Mouse (Mus musculus): Measurements from ENCODE around the gene Pakap.
A peak's percentile ranks its signal among the peaks of the same experiment; 100 is the strongest.

Pakap gene

DNA sequence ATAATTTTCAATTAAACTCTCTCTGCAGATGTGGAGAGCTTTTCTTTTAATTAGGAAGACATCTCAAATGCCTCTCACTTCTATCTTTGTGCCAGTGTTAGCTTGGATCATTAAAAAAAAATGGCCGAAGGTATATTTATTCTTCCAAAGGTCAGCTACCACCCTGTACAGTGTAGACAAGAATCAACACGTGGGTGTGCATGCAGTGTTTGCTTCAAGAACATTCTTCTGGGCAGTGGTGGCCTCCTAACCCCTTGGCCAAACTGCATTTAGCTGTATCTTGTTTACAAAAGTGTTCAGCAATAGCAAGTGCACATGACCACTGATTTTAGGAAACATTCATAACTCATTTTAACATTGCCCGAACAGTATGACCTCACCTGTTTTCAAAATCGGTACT is 241.5 kb downstream of the Pakap start:
- DNase-seq = no peak

DNA sequence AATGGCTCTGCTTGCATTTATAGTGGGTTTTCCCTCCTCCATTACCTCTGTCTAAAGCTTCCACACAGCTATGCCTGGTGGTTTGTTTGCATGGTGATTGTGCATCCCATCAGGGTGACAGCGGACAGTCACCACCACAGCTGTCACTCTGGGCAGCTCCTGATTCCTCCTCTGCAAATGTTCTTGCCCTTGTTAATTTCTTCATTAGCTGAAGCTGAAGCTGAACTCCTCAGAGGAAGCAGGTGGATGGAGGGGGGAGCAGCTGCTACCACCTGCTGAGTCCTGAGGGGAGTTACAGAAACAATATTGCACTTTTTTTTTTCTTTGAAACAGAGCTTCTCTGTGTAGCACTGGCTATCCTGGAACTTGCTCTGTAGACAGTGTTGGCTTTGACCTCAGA is 244.1 kb downstream of the Pakap start:
- no peak for DNase-seq

DNA sequence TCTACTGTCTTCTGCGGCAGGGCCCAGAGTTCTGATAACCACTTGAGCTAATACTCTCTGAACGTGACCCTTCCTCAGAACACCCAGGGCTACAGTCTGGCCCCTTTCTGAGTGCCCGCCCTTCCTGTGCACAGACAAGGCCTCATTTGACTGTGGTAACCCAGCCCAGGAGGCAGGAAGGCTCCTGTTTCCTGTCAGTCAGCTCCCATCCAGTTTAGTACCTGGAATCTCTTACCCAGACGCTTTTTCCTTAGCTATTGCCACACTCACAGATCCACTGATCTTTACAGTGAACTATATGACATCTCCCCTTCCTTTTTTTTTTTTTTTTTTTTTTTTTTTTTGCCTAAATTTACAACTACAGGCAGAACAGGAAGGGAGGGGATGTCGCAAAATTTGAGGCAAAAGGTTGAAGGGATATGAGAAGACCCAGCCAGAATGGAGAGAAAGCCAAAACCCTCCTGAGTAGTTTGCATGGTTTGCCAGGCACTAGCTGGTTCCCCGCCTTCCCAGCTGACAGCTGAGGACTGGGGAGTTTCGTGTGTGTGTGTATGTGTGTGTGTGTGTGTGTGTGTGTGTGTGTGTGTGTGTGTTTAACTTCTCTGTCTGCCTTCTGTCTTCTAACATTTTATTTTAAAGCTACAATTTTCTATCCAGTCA is 245.1 kb downstream of the Pakap start:
- DNase-seq = peak; percentile 71

DNA sequence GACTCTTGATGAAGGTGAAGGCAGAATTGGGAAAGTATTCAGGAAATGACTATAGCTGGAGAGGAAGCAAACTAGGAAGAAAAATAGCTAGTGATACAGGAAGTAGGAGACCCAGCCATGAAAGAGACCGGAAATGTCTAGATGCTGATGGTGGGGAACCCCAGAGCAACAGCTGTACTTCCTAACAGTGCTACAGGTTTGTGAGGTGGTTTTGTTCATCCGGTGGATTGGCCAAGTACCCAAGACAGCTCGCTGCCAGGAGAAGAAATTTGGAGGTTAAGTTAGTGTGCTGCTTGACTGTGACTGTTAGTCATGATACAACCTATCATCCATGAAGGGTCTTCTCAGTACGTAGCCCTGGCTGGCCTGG is 245.6 kb downstream of the Pakap start:
- no peak for DNase-seq

DNA sequence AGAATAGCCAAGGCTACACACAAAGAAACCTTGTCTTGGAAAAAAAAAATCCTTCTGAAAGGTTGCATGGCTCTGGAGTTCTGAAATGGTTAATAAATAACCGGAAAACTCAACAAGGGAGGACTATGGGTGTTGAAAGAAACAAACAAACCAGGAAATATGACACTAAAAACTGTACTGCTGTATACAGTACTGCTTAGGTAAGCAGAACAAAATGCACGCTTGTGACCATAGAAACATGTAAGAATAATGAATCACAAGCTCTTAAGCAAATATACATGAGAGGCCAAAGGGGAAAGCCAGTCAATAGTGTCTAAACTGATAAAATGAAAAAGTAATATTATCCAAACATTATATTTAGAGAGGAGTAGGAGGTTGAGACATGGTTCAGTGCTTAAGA is 247.4 kb downstream of the Pakap start:
- no peak for DNase-seq

DNA sequence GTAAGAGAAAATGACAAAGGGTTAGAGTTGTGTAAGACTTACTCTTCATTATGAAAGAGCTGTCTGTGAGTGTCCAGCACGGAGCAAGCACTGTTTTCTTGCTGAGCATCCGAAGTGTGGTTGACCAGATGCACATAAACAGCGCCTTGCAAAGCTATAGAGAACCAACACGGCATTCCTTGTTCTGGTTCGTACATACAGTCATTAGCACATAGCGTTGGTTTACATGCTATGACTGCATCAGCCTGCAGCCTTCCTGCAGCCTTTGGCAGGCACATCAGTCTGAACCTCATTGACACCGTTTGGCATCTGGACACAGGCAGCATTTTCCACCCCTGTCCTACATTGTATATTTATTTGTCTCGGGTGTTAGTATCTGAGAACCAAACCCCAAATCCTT is 248.2 kb downstream of the Pakap start:
- no peak for DNase-seq

DNA sequence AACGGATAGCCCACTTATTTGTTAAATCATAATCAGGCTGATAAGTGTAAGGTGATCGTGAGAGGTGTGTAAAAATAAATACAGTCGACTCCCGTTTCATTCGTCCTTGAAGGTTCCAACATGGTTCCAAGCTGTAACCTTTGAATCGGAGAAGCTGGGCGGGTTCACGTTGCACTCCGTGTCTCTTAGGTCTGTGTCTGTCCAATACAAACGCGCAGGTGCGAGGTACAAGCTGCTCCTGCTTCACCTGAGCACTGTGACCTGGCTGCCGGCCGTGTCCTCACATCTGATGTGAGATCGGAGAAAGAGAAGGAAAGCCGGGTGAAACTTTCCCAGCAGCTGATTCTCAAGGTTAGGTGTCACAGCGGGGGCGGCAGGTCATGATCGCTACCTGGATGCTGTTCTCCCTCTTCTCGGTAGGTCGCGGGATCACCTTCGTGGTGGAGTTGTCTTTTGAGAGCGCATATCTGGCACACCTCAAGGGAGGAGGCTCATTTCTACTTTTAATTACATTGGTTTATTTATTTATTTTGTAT is 252.9 kb downstream of the Pakap start:
- DNase-seq = no peak

DNA sequence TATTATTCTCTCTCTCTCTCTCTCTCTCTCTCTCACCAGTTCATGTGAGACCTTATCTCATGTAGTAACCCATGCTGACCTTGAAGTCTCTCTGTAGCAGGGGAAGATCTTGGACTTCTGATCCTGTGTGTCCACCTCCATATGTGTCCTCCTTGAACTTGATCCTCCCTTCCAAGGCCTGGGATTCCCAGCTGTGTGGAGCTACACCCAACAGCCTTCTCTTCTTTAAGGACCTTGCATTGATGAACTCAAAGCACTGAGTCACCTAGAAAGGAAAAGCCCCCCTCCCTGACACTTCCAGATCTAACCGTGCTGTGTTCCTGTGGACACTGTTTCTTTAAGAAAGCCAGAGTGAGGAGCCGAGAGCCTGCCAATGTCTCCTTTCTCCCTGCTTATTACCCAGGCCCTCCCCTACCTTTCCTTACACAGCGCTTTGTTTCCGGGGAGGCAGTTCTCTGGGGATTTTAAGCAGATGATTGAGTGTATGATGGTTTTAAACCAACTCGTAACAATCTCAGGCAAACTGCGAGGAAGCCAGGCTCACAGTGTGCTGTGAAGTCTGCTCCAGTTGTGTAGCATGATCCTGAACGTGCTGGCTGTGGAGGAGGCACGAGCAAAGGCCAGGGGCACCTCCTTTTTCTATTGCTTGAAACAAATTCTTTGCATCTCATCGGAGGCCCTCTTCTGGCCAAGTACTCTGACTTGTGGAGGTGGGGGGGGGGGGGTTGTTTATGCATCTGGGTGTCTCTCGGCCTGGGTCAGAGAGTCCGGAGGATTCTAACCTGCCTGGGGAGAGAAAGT is 253.8 kb downstream of the Pakap start:
- DNase-seq = peak in 1 of 2 experiments; percentile 13

DNA sequence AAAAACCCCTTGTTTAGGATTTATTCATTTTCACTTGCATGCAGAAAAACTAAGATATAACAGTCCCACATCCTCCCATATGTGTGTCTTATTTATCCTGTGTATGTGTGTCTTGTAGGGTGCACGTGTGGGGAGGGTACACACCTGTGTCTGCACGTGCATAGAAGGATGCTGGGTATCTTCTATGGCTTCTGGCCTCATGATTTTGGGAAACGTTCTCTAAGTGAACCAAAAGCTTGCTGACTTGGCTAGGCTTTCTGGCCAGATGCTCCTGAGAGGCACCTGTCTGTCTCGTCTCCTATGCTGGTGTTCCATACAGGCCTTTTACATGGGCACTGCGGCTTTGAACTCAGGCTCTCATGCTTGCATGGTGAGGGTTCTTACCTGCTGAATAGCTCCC is 254.7 kb downstream of the Pakap start:
- no peak for DNase-seq

DNA sequence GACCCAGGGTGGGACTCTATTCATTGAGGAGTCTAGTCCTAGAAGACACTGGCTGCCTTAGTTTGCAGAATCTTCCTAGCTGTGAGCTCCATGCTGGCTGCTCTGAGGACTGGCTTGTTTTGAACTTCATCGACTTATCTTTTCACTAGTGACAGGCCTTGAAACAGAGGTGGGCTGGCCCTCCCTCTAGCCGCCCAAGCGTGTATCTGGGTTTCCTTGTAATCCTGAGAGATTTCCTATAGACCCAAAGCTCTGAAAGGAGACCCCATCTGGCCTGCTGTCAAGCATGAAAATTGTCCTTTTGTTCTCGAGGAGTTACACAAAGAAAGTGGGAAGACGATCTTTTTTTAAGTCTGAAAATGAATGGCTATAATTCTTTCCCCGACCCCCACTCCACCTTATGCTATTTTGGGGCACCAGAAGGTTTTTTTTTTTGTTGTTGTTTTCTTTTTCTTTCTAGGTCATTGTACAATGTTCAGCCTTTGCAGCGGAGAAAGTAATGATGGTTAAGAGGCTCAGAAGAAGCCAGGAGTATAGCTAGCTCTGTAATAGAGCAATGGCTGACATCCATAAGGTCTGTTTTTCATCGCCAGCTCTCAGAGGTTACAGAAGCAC is 256.8 kb downstream of the Pakap start:
- no peak for DNase-seq

DNA sequence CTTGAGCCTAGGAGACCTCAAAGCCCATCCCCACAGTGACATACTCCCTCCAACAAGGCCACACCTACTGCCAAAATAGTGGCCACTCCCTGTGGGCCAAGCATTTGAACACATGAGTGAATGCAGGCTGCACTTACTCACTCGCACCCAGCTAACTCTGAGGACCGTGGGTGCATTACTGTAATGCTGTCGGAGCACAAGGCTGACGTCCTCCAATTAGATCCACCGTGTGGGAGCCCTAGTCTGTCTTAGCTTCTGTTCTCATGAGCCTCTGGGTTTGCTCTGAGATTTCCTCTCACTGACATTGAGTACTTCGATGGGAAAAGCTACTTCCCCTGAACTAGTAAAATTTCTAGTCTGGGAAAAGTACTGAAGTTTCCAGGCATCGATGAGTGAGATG is 258.3 kb downstream of the Pakap start:
- no peak for DNase-seq

DNA sequence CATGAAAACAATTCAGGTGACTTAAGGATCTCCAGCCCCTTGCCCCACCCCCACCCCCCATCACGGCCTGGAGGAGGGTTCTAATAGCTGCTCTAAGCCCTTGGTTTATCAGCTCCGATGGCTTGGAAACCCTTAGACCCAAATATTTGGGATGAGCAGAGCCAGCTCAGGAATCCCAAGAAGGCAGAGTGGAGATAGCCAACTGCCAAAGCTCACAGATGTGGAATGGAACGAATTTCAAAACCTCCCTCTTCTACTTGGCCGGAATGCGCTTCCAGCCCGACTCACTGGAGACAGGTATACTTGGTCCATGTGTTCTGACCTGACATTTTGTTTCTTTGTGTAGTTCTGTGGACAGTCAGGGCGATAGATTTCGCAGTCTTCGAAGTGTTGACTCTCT is 261.2 kb downstream of the Pakap start:
- DNase-seq = no peak

DNA sequence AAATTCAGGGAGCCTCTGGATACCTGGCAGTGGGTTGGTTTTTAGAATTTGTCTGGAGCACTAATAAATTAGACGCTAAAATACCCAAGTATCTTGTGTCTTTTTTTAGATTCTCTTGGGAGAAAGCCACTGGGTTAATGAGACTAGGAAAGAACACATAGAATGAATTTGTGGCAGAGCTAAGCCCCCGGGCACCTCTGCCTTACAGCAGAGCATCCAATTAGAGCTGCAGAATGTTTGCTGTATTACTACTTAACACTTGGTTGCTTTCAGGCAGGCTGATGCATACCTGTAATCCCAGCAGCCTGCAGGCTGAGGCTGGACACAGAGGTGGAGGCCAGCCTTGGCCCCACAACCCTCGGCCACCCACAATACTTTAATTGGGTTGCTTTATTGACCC is 261.8 kb downstream of the Pakap start:
- DNase-seq = no peak

DNA sequence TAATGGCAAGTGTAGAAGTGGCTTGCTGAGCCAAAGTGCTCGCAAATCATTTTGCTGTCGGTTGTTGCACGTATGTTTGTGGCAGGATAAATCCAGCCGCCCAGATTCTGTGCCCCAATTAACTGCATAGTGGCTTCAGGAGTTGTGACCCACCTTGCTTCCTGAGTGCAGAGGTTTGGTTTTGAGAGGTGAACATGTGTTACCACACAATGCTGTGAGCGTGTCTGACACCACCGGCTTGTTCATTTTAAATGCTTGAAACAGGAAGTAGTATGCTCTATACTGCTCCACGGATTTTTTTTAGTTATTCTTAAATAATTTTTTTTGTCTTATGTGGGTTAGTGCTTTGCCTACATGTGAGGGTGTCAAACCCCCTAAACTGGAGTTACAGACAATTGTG is 264.3 kb downstream of the Pakap start:
- DNase-seq = no peak

DNA sequence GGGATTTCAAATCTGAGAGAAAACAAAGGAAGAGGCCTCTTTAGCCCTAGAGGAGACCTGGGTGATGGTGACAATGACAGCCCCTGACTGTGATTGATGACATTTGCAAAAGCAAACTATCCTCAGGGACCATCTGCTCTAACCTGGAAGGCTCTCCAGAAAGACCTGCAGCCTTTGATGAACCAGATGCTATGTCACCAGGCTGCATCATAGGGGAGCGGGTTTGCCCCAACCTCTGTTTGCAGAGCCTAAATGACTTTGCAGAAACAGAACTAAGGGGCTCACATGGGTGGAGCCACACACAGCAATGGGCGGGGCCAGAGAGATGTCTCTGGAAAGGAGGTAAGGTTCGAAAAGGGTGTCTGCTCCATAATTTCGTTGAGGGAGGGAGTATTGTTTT is 265.1 kb downstream of the Pakap start:
- DNase-seq = no peak

DNA sequence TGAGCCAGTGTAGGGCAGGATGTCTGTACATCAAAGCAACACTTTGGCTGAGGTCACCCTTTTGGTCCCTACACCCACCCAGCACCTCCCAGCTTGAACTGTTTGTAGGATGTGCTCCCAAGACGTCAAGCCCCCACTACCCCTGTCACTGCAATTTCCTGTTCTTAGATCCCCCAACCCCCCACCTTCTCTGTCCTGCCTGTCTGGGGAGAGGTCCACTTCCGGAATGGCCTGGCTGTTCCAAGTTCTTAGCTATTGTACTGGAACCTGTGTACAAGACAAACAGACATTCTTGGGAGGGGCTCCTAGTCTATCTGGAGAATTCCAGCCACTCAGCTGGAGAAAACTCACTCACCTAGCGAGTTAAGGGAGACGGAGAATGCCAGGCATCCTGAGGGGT is 266.2 kb downstream of the Pakap start:
- no peak for DNase-seq

DNA sequence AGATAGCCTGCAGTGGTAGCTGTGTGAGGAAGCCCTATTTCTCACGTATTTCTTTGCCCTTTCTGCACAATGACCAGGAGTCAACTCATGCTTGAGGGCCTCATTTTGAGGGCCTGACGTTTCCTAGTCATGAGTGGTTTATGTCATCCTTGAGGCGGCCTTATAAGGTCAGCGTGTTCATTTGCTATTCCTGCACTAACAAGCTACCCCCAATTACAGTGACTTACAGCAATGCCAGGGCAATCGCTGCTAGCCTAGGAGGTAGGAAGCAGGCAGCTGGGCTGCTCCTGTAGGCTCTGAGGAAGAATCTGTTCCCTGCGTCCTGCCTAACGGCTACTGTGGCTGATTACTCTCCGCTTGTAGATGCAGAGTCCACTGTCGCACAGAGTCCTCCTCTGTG is 269.1 kb downstream of the Pakap start:
- no peak for DNase-seq

DNA sequence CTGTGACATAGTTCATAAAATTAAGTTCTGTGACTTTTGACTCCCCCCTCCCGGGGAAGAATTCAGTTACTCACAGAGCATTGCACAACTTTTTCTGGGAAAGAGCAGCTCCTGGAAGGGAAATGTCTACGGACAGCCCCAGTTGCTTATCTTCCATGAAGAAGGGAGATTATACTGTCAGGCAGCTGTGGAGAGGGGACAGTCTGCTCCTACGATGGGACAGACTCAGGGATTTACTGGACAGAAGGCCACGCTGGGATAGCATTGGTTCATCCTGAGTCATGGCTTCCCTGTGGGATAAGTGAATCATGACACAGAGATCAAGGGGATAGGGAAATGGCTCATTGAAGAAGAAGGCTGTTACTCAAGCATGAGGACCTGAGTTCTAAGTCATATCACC is 271.4 kb downstream of the Pakap start:
- DNase-seq = no peak

DNA sequence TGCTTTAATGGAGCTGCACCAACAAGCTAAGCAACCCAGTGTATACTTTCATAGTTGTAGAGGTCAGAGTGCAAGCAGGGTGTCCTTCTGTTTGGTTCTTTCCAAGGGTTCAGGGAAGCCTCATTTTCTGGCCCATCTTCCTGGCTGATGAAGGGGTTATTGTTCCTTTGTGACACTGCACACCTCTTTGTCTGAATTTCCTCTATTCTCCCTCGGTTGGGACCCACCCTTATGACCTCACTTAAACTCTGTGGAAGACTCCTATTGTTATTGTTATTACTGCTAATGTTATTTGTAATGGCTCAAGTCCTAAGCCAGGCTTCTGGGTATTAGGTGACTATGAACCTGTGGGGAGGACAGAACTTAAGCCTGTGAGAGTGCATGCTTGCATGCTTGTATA is 273.9 kb downstream of the Pakap start:
- no peak for DNase-seq

DNA sequence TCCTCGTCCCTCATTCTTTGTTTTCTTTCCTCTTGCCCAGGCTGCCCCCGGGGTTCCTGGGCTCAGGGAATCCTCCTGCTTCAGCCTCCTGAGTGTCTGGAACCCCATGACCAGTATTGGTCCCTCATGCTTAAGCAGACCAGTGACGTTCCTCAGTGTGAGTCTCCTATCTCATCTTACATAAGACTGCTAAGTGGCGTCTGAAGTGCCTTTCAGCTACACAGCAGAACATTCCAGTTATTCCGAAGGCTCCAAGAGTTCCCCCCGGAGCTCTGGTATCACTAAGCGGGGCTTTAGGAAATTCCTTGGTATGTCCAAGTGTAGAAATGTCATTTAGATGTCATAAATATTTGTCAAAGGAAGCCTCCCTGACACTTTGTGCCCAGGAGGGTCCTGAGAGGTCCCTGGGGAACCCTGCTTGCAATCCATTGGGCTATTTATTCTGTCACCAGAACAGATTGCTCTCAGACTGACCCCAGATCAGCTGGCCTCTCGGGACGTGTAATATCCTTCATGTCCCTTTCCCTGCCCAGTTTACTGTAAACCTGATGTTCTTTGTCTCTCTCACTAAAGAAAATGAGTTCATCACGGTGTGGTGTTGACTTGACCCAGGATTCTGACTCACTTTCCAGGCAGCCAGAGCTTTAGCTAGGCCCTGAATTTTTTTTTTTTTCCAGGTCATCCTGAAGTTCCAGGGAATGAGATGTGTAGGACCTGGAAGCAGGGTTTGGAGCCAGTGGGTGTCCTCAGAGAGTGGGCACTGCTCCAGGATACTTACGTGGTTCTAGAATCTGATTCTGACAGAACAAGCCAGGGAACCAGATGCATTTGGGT is 274.7 kb downstream of the Pakap start:
- peak in 1 of 2 experiments; percentile 16 for DNase-seq

DNA sequence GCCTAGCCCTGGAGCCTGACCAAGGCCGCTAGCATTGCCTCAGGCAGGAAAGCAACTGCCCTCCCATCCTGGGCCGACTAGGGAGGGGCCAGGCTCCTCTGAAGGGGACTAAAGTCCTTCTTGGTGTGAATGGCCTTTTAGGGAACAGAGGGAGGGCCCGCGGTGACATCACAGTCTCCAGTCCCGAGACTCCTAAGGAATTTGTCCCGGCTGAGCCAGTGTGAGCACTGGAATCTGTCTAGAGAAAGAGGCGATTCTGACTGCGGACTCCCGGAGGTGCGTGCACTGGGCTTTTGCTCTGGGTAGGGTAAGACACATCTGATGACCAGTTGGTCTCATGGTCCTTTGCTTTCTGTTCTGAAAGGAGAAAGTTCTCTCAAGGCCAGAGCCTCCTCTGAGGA is 277.1 kb downstream of the Pakap start:
- DNase-seq = peak; percentile 13 to 16

DNA sequence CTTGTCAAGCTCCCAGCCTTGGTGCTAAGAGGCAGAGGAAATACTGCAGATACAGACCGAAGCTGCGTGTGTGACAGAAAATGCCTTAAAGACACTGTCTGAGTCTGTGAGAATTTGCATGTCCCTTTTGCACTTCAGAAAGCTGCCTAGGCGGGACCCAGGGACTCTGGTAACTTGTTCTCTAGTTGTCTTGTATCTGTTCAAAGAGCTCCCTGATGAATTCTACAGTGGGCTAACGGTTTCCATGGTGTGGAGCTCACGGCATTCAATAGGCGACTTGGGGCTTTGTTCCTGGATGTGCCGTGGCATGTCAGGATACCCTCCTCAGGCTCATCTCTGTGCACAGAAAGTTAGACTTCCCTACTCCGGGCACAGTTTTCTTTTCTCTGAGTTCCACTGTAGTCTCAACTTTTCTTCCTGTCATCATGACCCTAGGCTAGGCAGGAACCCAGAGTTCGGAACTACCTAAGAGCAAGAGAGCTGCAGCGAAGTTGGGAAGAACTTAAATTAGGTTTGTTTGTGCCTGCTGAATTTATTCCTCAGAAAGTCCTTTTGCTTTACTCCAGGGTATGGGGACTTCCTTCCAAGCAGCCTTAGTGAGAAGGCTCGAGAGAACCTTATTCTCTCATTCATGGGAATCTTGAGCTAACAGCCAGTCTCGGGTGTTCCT is 277.7 kb downstream of the Pakap start:
- DNase-seq = no peak

Data from cerebellum, postnatal 14 days (tissue).